In the genomic region with DNA sequence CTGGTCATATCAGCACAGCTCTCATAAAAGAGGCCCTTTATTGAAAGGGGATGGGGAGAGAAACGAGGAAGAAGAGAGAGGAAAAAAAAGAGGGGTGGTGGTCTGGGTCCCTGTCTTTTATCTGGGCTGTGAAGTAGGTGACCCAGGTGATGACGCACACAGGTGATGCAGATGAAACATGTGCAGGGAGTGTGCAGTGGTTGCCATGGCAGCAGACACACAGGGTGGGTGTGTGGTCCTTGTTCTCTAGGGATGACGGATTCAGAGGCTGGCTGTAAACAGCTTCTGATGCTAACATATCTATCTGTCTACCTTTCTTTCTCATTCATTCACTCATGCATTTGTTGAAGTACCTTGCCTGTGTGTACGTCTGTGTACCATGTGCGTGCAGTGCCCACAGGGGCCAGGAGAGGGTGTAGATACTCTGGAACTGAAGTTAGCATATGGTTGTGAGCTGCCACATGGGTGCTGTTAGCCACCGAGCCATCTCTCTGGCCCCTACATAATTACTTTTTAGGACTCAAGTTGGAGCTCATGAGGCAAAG, we compare ENCODE assay signal across 29 mouse cellular contexts. TPM values are rescaled to one million over a fixed set of nuclear protein-coding genes. Genes with fewer than 3 reads are reported as not detected.
DNase-seq lines count a peak whose midpoint lies in the region; ATAC-seq and TF ChIP-seq lines count a peak whose summit lies in the region.
"Had no signal": no experiment of that assay in that cellular context is flagged by ENCODE, and none has a peak within 500 bp of the region (broad histone marks: within the 10 kb centered on the region; RNA-seq: fewer than 3 reads in every experiment).

No protein-coding gene starts in this region.

- H3K27me3 ChIP-seq in forebrain, postnatal 0 days (ENCODE audit: insufficient read depth, low read length), result no peaks in the 10 kb centered on the region
- H3K27me3 ChIP-seq in forebrain, embryonic 12.5 days, result no peaks in the 10 kb centered on the region
- H3K27me3 ChIP-seq in midbrain, embryonic 16.5 days (ENCODE audit: control insufficient read depth, insufficient read depth, low read depth, low read length), result no peaks in the 10 kb centered on the region
- no peaks in the 10 kb centered on the region for H3K27me3 ChIP-seq in midbrain, embryonic 10.5 days (ENCODE audit: low read depth, poor library complexity, severe bottlenecking)
- H3K27me3 ChIP-seq in intestine, embryonic 16.5 days (replicated peaks; ENCODE audit: control insufficient read depth, insufficient read depth, low read length), result no peaks in the 10 kb centered on the region
- H3K27me3 ChIP-seq: forebrain, embryonic 13.5 days; hindbrain, embryonic 13.5 days; limb, embryonic 15.5 days; neural tube, embryonic 12.5 days had no signal

- TF ChIP-seq CTCF in forebrain, postnatal 0 days (IDR thresholded peaks at IDR 0.05; ENCODE audit: low read depth), result no peak

- H3K27ac ChIP-seq in forebrain, postnatal 0 days (ENCODE audit: low read depth, low read length), result no peak overlapping the region
- H3K27ac ChIP-seq in forebrain, embryonic 12.5 days, result no peak overlapping the region
- no peak overlapping the region for H3K27ac ChIP-seq in midbrain, embryonic 16.5 days (ENCODE audit: low read length)
- no peak overlapping the region for H3K27ac ChIP-seq in midbrain, embryonic 10.5 days (replicated peaks)
- H3K27ac ChIP-seq in intestine, embryonic 16.5 days (ENCODE audit: low read length), result no peak overlapping the region
- H3K27ac ChIP-seq: forebrain, embryonic 13.5 days; hindbrain, embryonic 13.5 days; limb, embryonic 10.5 days; limb, embryonic 15.5 days; liver, embryonic 14.5 days; neural tube, embryonic 12.5 days had no signal

- no peaks in the 10 kb centered on the region for H3K9me3 ChIP-seq in forebrain, postnatal 0 days (ENCODE audit: low read length)
- no peaks in the 10 kb centered on the region for H3K9me3 ChIP-seq in forebrain, embryonic 12.5 days
- H3K9me3 ChIP-seq in midbrain, embryonic 16.5 days (replicated peaks; ENCODE audit: control insufficient read depth, low read length, poor library complexity, severe bottlenecking), result no peaks in the 10 kb centered on the region
- no peaks in the 10 kb centered on the region for H3K9me3 ChIP-seq in midbrain, embryonic 10.5 days (replicated peaks)
- no peaks in the 10 kb centered on the region for H3K9me3 ChIP-seq in intestine, embryonic 16.5 days (ENCODE audit: control insufficient read depth, low read length)
- H3K9me3 ChIP-seq: forebrain, embryonic 13.5 days; hindbrain, embryonic 13.5 days; limb, embryonic 10.5 days; limb, embryonic 15.5 days; neural tube, embryonic 12.5 days had no signal

- H3K4me3 ChIP-seq in forebrain, postnatal 0 days (ENCODE audit: low read depth, low read length), result no peak overlapping the region
- no peak overlapping the region for H3K4me3 ChIP-seq in forebrain, embryonic 12.5 days (replicated peaks)
- no peak overlapping the region for H3K4me3 ChIP-seq in midbrain, embryonic 16.5 days (ENCODE audit: low read depth, low read length)
- H3K4me3 ChIP-seq in midbrain, embryonic 10.5 days, result no peak overlapping the region
- H3K4me3 ChIP-seq in intestine, embryonic 16.5 days (ENCODE audit: low read length), result no peak overlapping the region
- H3K4me3 ChIP-seq: erythroblast, embryonic 14.5 days; forebrain, embryonic 13.5 days; hindbrain, embryonic 13.5 days; limb, embryonic 10.5 days; limb, embryonic 15.5 days; neural tube, embryonic 12.5 days had no signal

- no peaks in the 10 kb centered on the region for H3K36me3 ChIP-seq in forebrain, postnatal 0 days (ENCODE audit: insufficient read depth)
- no peaks in the 10 kb centered on the region; the same call in 1 of the 2 replicates for H3K36me3 ChIP-seq in forebrain, embryonic 12.5 days (replicated peaks)
- H3K36me3 ChIP-seq in midbrain, embryonic 16.5 days (ENCODE audit: control insufficient read depth, insufficient read depth, low read length), result no peaks in the 10 kb centered on the region
- H3K36me3 ChIP-seq in midbrain, embryonic 10.5 days, result peaks cover 20% of the 10 kb centered on the region
- no peaks in the 10 kb centered on the region for H3K36me3 ChIP-seq in intestine, embryonic 16.5 days (ENCODE audit: control insufficient read depth, insufficient read depth, low read length)
- H3K36me3 ChIP-seq: hindbrain, embryonic 13.5 days; limb, embryonic 15.5 days; neural tube, embryonic 12.5 days had no signal

- H3K4me2 ChIP-seq in forebrain, postnatal 0 days (ENCODE audit: low read depth), result no peak overlapping the region
- no peak overlapping the region for H3K4me2 ChIP-seq in forebrain, embryonic 12.5 days
- no peak overlapping the region for H3K4me2 ChIP-seq in midbrain, embryonic 16.5 days (ENCODE audit: low read length)
- no peak overlapping the region for H3K4me2 ChIP-seq in intestine, embryonic 16.5 days (ENCODE audit: low read depth, low read length)
- H3K4me2 ChIP-seq: forebrain, embryonic 13.5 days; heart, embryonic 11.5 days; hindbrain, embryonic 13.5 days; limb, embryonic 15.5 days; midbrain, embryonic 11.5 days; neural tube, embryonic 12.5 days had no signal

- WGBS in forebrain, postnatal 0 days, result 84% methylated on average over 6 of the region's 6 CpGs
- 91% methylated on average over 6 of the region's 6 CpGs for WGBS in forebrain, embryonic 12.5 days
- 76% methylated on average over 6 of the region's 6 CpGs for WGBS in midbrain, embryonic 16.5 days
- WGBS in midbrain, embryonic 10.5 days, result 90% methylated on average over 6 of the region's 6 CpGs
- WGBS in intestine, embryonic 16.5 days, result 85% methylated on average over 6 of the region's 6 CpGs

- peak; percentile 54; the same call in 1 of the 2 replicates for ATAC-seq in forebrain, postnatal 0 days
- ATAC-seq in forebrain, embryonic 12.5 days (ENCODE audit: low FRiP score), result no peak
- peak; percentile 49 for ATAC-seq in midbrain, embryonic 16.5 days
- no peak for ATAC-seq in intestine, embryonic 16.5 days
- ATAC-seq: activated CD4-positive, CD25-positive, alpha-beta regulatory T cell, adult 4 months; forebrain, embryonic 13.5 days had no signal

- H3K4me1 ChIP-seq in forebrain, postnatal 0 days (ENCODE audit: insufficient read depth), result no peaks in the 10 kb centered on the region
- peaks cover 19% of the 10 kb centered on the region for H3K4me1 ChIP-seq in forebrain, embryonic 12.5 days
- peaks cover 11% of the 10 kb centered on the region for H3K4me1 ChIP-seq in midbrain, embryonic 16.5 days (ENCODE audit: control insufficient read depth, insufficient read depth, low read length)
- H3K4me1 ChIP-seq in midbrain, embryonic 10.5 days, result peaks cover 37% of the 10 kb centered on the region
- H3K4me1 ChIP-seq in intestine, embryonic 16.5 days (ENCODE audit: control insufficient read depth, insufficient read depth, low read length), result no peaks in the 10 kb centered on the region
- H3K4me1 ChIP-seq: neural tube, embryonic 12.5 days had no signal

- no peak overlapping the region for H3K9ac ChIP-seq in forebrain, postnatal 0 days
- no peak overlapping the region for H3K9ac ChIP-seq in forebrain, embryonic 12.5 days
- no peak overlapping the region for H3K9ac ChIP-seq in midbrain, embryonic 16.5 days (ENCODE audit: low read depth, low read length)
- H3K9ac ChIP-seq in intestine, embryonic 16.5 days (ENCODE audit: low read depth, low read length), result no peak overlapping the region
- H3K9ac ChIP-seq: forebrain, embryonic 13.5 days; hindbrain, embryonic 13.5 days; limb, embryonic 15.5 days; liver, embryonic 14.5 days; neural tube, embryonic 12.5 days had no signal

- DNase-seq in forebrain, postnatal 0 days, result no peak
- DNase-seq in midbrain, embryonic 10.5 days (ENCODE audit: low spot score), result no peak
- peak; percentile 42 to 67 for DNase-seq in CD8-positive naive resting alpha-beta T cell, adult 2 months (ENCODE audit: low read depth in 2 of 2, low spot score in 2 of 2)
- peak; percentile 72 for DNase-seq in T-cell, adult 2 months (ENCODE audit: low spot score)
- no peak for DNase-seq in ovary, postnatal 36 days (ENCODE audit: low spot score)
- DNase-seq: adrenal gland, adult 2 months; cerebellum, adult 2 months; cerebellum, postnatal 14 days; gastrocnemius, postnatal 25 days; heart, adult 18-20 months; heart, postnatal 36 days; kidney, adult 2 months; kidney, postnatal 36 days; lung, adult 2 months; lung, postnatal 14 days; right cerebral cortex, postnatal 4 days had no signal

RNA-seq across cellular contexts. Expression of gene Lef1, which starts 59.9 kb away (rescaled TPM):
- 6.6 and 12.1 TPM in 2 replicates for total RNA-seq in forebrain, postnatal 0 days (2014; rRNA removed)
- polyA plus RNA-seq in forebrain, postnatal 0 days (2015; fragmentation: Nextera tagmentation; extraction: Ambion mirVana), result 9.3 and 15.3 TPM in 2 replicates
- 48.5 and 55.1 TPM in 2 replicates for polyA plus RNA-seq in forebrain, embryonic 12.5 days (2016; fragmentation: Nextera tagmentation; extraction: Ambion mirVana)
- 67.6 and 81.3 TPM in 2 replicates for polyA plus RNA-seq in midbrain, embryonic 16.5 days (2015; fragmentation: Nextera tagmentation; extraction: Ambion mirVana)
- polyA plus RNA-seq in midbrain, embryonic 10.5 days (2016; fragmentation: Nextera tagmentation; extraction: Ambion mirVana), result 58.4 and 60.6 TPM in 2 replicates
- polyA plus RNA-seq in intestine, embryonic 16.5 days (2015; fragmentation: Nextera tagmentation; extraction: Ambion mirVana), result 0.28 and 0.31 TPM in 2 replicates
- polyA plus RNA-seq: erythroblast, embryonic 14.5 days had no signal

Comparison
In these comparisons a context has a peak if more than half of its experiments do, and no peak if none do; other contexts are left out.
1. ATAC-seq: peak in forebrain, postnatal 0 days (single experiment) and midbrain, embryonic 16.5 days (single experiment); none in forebrain, embryonic 12.5 days (single experiment) and intestine, embryonic 16.5 days (single experiment).
2. DNase-seq: peak in CD8-positive naive resting alpha-beta T cell, adult 2 months (2 of 2) and T-cell, adult 2 months (single experiment); none in forebrain, postnatal 0 days (single experiment), midbrain, embryonic 10.5 days (single experiment) and ovary, postnatal 36 days (single experiment).